Mouse (Mus musculus): ENCODE measurements around the gene Hoga1. TPM values are rescaled to one million over a fixed set of nuclear protein-coding genes. Genes with fewer than 3 reads are reported as not detected.

Hoga1 gene
- polyA plus RNA-seq, 1 experiment from 2014 or later, result 21.1 TPM

DNA sequence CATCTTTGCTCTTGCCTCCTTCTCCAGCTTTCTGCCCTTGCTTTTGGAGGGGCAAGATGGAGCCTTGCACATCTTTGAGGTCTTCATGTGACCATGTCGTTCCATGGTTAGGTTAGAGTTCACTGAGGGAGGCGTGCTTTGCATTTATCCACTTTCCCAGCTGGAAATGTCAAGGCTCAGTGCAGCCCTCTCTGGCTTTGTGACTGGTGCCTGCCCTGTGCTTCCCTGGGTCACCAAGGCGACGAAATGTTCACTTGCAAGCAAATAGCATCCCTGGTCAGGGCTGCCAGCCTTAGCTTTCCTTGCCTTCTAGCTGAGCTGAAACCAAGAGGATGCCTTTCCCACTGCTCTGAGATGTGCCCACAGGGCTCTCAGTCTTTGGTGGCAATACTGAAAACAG lies 35.0 kb upstream of the Hoga1 start:
- Histone ChIP-seq H3K27ac (0 out of 2 replicates have a peak overlapping the region, but pooled peaks have one; percentile 10), H3K36me3 (no peaks in the 10 kb centered on the region; the same call in 1 of the 2 replicates)

DNA sequence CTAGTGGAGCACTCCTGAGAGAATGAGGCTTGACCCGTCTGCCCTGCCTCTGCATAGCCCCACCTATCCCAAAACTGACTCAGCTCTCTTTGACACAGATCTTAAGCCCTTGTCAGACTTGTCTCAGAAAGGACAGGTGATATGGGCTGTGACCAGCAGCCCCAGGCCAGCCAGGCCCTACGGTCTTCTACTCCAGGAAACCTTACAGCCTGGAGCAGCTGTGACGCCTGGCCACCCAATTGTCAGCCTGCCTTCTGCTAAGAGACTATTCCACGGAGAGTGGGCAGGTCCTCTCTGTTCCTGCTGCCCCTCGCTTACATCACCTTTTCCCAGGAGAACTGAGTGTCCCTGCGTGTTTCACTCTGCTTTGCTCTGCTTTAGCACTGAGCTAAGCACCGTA lies 34.3 kb upstream of the Hoga1 start:
- Histone ChIP-seq H3K27ac (0 out of 2 replicates have a peak overlapping the region, but pooled peaks have one; percentile 10), H3K4me1 (peaks cover 71% of the 10 kb centered on the region), H3K4me3 (replicated peaks) (no peak overlapping the region), H3K9me3 (replicated peaks) (no peaks in the 10 kb centered on the region), H3K36me3 (no peaks in the 10 kb centered on the region; the same call in 1 of the 2 replicates), H3K4me2 (no peak overlapping the region), H3K9ac (no peak overlapping the region), H3K27me3 (no peaks in the 10 kb centered on the region)
- no peak; the same call in 1 of the 2 replicates for ATAC-seq (replicated peaks; ENCODE audit: low FRiP score)
- WGBS, result 64% methylated on average over 7 of the region's 7 CpGs

More for the DNA sequence above, 35.0 kb upstream of the Hoga1 start:
- no peaks in the 10 kb centered on the region for H3K9me3 ChIP-seq (replicated peaks)
- WGBS, result 38% methylated on average over 4 of the region's 4 CpGs
- no peak for ATAC-seq (replicated peaks; ENCODE audit: low FRiP score)
- peaks cover 71% of the 10 kb centered on the region for H3K4me1 ChIP-seq
- no peak overlapping the region for H3K4me2 ChIP-seq
- H3K9ac ChIP-seq, result no peak overlapping the region
- H3K27me3 ChIP-seq, result no peaks in the 10 kb centered on the region
- no peak overlapping the region for H3K4me3 ChIP-seq (replicated peaks)

DNA sequence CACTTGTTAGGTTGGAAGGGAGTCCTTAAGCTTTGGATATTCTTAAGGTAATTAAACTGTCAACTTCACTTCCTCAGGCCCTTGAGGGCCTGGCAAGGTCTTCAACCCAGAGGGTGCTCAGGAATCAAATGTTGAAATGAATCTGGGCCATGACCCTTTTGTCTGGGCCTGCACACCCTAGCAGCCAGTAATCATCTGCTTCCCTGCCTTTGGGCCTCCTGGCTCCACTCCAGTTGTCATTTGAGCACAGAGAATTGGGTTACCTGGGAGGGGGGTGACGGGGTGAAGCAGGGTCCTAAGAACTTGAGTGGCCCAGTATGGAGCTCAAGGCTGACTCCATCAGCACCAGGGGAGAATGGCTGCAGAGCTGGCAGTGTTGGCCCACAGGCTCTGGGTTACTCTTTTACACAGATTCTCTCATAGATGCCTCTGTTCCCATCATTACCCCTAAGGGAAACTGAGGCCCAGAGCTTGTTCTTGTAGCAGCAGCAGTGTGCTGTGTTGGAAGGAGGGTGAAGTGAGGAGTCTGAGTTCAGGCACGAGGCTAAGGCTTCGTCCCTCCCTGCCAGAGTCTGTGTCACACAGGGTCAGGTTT lies 31.1 kb upstream of the Hoga1 start:
- Histone ChIP-seq H3K4me2 (no peak overlapping the region), H3K27ac (peak overlapping the region; percentile 45), H3K36me3 (no peaks in the 10 kb centered on the region; the same call in 1 of the 2 replicates), H3K9ac (no peak overlapping the region), H3K4me3 (replicated peaks) (no peak overlapping the region), H3K27me3 (no peaks in the 10 kb centered on the region), H3K9me3 (replicated peaks) (no peaks in the 10 kb centered on the region), H3K4me1 (peaks cover 75% of the 10 kb centered on the region)
- WGBS, result 60% methylated on average over 3 of the region's 3 CpGs
- peak; percentile 70 for ATAC-seq (replicated peaks; ENCODE audit: low FRiP score)

- peak overlapping the region; percentile 45; the same call in 1 of the 2 replicates for H3K27ac ChIP-seq
- ATAC-seq (replicated peaks; ENCODE audit: low FRiP score), result no peak
- H3K4me2 ChIP-seq, result no peak overlapping the region
- H3K4me3 ChIP-seq (replicated peaks), result no peak overlapping the region
- H3K27me3 ChIP-seq, result no peaks in the 10 kb centered on the region
- H3K9ac ChIP-seq, result no peak overlapping the region
- 80% methylated on average over 6 of the region's 6 CpGs for WGBS
- no peaks in the 10 kb centered on the region; the same call in 1 of the 2 replicates for H3K36me3 ChIP-seq
- H3K4me1 ChIP-seq, result peaks cover 73% of the 10 kb centered on the region
- no peaks in the 10 kb centered on the region for H3K9me3 ChIP-seq (replicated peaks)
Observed at GRCm38 (mm10) chr19:42015001-42015400, 30.4 kb upstream of the Hoga1 start.

GRCm38 (mm10) chr19:42016251-42016650 lies 29.2 kb upstream of the Hoga1 start:
- WGBS, result 75% methylated on average over 4 of the region's 4 CpGs
- peak overlapping the region; percentile 86 for H3K27ac ChIP-seq
- no peak for ATAC-seq (replicated peaks; ENCODE audit: low FRiP score)
- no peaks in the 10 kb centered on the region for H3K9me3 ChIP-seq (replicated peaks)
- H3K36me3 ChIP-seq, result no peaks in the 10 kb centered on the region; the same call in 1 of the 2 replicates
- no peak overlapping the region for H3K9ac ChIP-seq
- no peak overlapping the region for H3K4me3 ChIP-seq (replicated peaks)
- peaks cover 64% of the 10 kb centered on the region for H3K4me1 ChIP-seq
- H3K27me3 ChIP-seq, result no peaks in the 10 kb centered on the region
- no peak overlapping the region for H3K4me2 ChIP-seq

DNA sequence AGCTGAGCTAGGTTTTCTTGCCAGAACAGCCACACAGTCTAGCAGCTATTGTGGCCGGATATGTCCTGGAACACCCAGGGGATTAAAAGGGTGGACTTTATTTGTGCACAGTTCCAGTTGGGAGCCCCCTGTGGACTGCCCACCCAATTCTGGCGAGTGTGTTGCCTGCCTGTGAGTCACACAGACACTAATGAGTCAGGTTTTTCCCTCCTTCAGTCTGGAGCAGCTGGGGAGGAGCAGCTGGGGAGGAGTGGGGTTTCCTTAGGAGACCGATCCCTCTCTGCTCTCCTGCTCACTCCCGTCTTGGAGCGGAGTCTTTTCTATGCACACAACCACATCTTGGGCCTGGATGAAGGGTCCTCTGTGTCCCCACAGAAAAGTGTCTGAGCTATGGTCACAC lies 28.6 kb upstream of the Hoga1 start:
- peaks cover 65% of the 10 kb centered on the region for H3K4me1 ChIP-seq
- no peaks in the 10 kb centered on the region for H3K27me3 ChIP-seq
- WGBS, result 39% methylated on average over 5 of the region's 5 CpGs
- H3K9me3 ChIP-seq (replicated peaks), result no peaks in the 10 kb centered on the region
- no peak; the same call in 1 of the 2 replicates for ATAC-seq (replicated peaks; ENCODE audit: low FRiP score)
- H3K27ac ChIP-seq, result peak overlapping the region; percentile 86
- H3K9ac ChIP-seq, result no peak overlapping the region
- no peak overlapping the region for H3K4me3 ChIP-seq (replicated peaks)
- no peak overlapping the region for H3K4me2 ChIP-seq
- H3K36me3 ChIP-seq, result no peaks in the 10 kb centered on the region; the same call in 1 of the 2 replicates

DNA sequence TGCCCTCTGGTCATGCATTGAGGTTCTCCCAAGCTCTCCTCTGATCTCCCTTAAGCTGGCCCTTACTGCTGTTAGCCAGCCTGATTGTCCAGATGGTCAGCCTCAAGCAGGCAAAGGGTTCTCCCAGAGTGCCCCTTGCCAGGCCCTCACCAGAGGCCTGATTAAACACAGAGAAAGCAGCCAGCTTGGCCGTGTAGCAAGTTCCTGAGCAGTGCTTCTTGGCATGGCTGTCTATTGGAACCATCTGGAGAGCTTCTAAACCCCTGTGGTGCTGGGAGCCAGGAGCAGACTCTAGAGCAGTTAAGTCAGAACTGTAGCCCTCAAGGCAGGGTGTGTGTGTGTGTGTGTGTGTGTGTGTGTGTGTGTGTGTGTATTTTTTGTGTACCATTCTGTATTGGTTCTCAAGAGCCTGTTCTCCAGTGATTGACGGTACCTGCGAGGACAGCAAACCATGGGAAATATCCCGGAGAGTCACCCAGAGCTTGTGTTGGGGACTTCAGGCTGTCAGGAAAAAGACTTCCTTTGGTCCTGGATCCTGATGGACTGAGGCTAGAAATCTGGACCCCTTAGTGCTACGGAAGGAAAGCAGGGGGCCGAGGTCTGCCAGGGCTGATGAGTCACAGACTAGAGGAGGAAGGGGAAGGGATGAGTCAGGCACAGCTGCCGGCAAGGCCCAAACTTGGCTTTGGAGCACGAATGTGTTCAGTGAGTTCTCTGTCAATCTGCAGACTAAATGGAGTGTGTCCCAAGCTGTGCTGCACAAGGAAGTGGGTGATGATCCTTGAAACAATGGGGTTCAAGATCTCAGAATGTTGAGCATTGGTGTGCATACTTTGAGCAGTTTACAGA lies 27.8 kb upstream of the Hoga1 start:
- no peaks in the 10 kb centered on the region for H3K36me3 ChIP-seq
- no peaks in the 10 kb centered on the region for H3K9me3 ChIP-seq (replicated peaks)
- H3K27me3 ChIP-seq, result no peaks in the 10 kb centered on the region
- 52% methylated on average over 8 of the region's 8 CpGs for WGBS
- H3K9ac ChIP-seq, result no peak overlapping the region
- no peak overlapping the region for H3K4me3 ChIP-seq (replicated peaks)
- peak overlapping the region; percentile 86 for H3K27ac ChIP-seq
- no peak overlapping the region for H3K4me2 ChIP-seq
- no peak for ATAC-seq (replicated peaks; ENCODE audit: low FRiP score)
- peaks cover 72% of the 10 kb centered on the region for H3K4me1 ChIP-seq

GRCm38 (mm10) chr19:42019011-42019522 lies 26.3 kb upstream of the Hoga1 start:
- H3K4me1 ChIP-seq, result peaks cover 69% of the 10 kb centered on the region
- peak overlapping the region; percentile 86 for H3K27ac ChIP-seq
- no peak overlapping the region for H3K9ac ChIP-seq
- 27% methylated on average over 4 of the region's 4 CpGs for WGBS
- H3K4me3 ChIP-seq (replicated peaks), result no peak overlapping the region
- no peak overlapping the region for H3K4me2 ChIP-seq
- no peaks in the 10 kb centered on the region for H3K27me3 ChIP-seq
- no peaks in the 10 kb centered on the region for H3K9me3 ChIP-seq (replicated peaks)
- 0 out of 2 replicates have a peak, but pooled peaks have one; percentile 30 for ATAC-seq (replicated peaks; ENCODE audit: low FRiP score)
- no peaks in the 10 kb centered on the region for H3K36me3 ChIP-seq

GRCm38 (mm10) chr19:42021681-42022541 lies 23.5 kb upstream of the Hoga1 start:
- Histone ChIP-seq H3K9ac (no peak overlapping the region), H3K4me1 (peaks cover 49% of the 10 kb centered on the region), H3K9me3 (replicated peaks) (no peaks in the 10 kb centered on the region), H3K4me2 (no peak overlapping the region), H3K4me3 (replicated peaks) (no peak overlapping the region), H3K36me3 (no peaks in the 10 kb centered on the region), H3K27ac (peak overlapping the region; percentile 27; the same call in 1 of the 2 replicates), H3K27me3 (no peaks in the 10 kb centered on the region)
- ATAC-seq (replicated peaks; ENCODE audit: low FRiP score), result no peak
- WGBS, result 61% methylated on average over 10 of the region's 10 CpGs

DNA sequence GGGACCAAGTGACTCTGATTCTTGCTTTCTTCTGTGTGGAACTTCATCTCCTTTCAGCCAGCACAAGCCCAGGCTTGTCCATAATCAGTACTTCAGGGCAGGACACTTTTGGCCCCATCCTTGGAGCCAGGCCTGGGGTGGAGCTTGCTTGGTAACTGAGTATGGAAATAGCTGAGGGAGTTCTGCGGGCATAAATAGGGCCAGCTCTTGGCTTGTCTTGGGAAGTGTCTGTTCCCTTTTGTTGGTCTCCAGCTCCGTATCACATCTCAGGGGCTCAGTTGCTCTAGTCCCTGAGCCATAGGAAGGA lies 22.9 kb upstream of the Hoga1 start:
- 80% methylated on average over 2 of the region's 2 CpGs for WGBS
- no peak overlapping the region for H3K4me2 ChIP-seq
- peaks cover 43% of the 10 kb centered on the region for H3K4me1 ChIP-seq
- no peak overlapping the region for H3K4me3 ChIP-seq (replicated peaks)
- no peak overlapping the region for H3K9ac ChIP-seq
- H3K27me3 ChIP-seq, result no peaks in the 10 kb centered on the region
- ATAC-seq (replicated peaks; ENCODE audit: low FRiP score), result no peak
- no peak overlapping the region for H3K27ac ChIP-seq
- no peaks in the 10 kb centered on the region for H3K36me3 ChIP-seq
- no peaks in the 10 kb centered on the region for H3K9me3 ChIP-seq (replicated peaks)

GRCm38 (mm10) chr19:42026158-42026557 lies 19.3 kb upstream of the Hoga1 start:
- H3K4me2 ChIP-seq, result no peak overlapping the region
- no peaks in the 10 kb centered on the region for H3K9me3 ChIP-seq (replicated peaks)
- H3K4me3 ChIP-seq (replicated peaks), result no peak overlapping the region
- no peak overlapping the region for H3K27ac ChIP-seq
- no peak overlapping the region for H3K9ac ChIP-seq
- H3K27me3 ChIP-seq, result no peaks in the 10 kb centered on the region
- ATAC-seq (replicated peaks; ENCODE audit: low FRiP score), result peak; percentile 29; the same call in 1 of the 2 replicates
- no peaks in the 10 kb centered on the region for H3K36me3 ChIP-seq
- WGBS, result 3% methylated on average over 5 of the region's 5 CpGs
- peaks cover 18% of the 10 kb centered on the region for H3K4me1 ChIP-seq
